Mouse (Mus musculus) cortical plate, adult 2 months (tissue): ENCODE data around the gene Cbwd1.

Experiments used
- CTCF ChIP-seq: fragments of 200-500 bp; IDR thresholded peaks from 2 replicates; pipeline ENCODE4 v1.5.1; 2011; ENCODE audit warnings: mild to moderate bottlenecking, control low read depth, low read length; ENCODE audit not compliant: insufficient read depth; ENCODE audit errors: extremely low read depth
- POLR2A ChIP-seq: fragments of 200-500 bp; IDR thresholded peaks from 2 replicates; pipeline ENCODE4 v1.6.1; 2011; ENCODE audit warnings: mild to moderate bottlenecking, low read length, control low read depth; ENCODE audit not compliant: insufficient read depth; ENCODE audit errors: extremely low read depth

GRCm38 (mm10) chr19:24972701-24973390, 11.4 kb upstream of the Cbwd1 start:
- no peak for TF ChIP-seq CTCF
- no peak for TF ChIP-seq POLR2A
